Mouse (Mus musculus): ENCODE measurements around the gene Fbxo47. TPM values are rescaled to one million over a fixed set of nuclear protein-coding genes. Genes with fewer than 3 reads are reported as not detected.

Fbxo47 gene
- polyA plus RNA-seq, 1 experiment from 2014 or later: 0.55 TPM

DNA sequence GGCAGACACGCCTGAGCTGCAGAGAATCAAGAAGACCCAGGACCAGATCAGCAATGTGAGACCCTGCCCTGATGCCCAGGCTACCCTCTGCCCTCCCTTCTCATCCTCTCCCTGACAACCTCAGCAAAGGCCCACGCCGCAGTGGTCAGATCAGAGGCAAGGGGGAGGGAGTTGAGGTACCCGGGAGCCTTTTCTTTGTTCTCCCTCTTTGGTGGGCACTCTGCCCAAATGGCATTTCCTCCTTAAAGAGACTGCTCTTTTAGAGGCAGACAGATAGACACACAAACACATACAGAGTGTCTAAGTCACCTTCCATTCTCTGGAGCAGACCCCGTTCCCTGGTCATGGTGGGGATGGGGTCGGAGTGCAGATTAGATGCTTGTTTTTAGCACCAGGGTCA, 59.1 kb downstream of the Fbxo47 start:
- no peak overlapping the region for H3K4me3 ChIP-seq
- WGBS: 74% methylated on average over 6 of the region's 6 CpGs
- peaks cover 46% of the 10 kb centered on the region for H3K4me1 ChIP-seq
- no peaks in the 10 kb centered on the region for H3K9me3 ChIP-seq
- H3K27me3 ChIP-seq (ENCODE audit: insufficient read depth, poor library complexity, severe bottlenecking): no peaks in the 10 kb centered on the region
- no peak for DNase-seq (ENCODE audit: low spot score)
- H3K36me3 ChIP-seq: peaks cover 84% of the 10 kb centered on the region
- H3K27ac ChIP-seq: no peak overlapping the region

DNA sequence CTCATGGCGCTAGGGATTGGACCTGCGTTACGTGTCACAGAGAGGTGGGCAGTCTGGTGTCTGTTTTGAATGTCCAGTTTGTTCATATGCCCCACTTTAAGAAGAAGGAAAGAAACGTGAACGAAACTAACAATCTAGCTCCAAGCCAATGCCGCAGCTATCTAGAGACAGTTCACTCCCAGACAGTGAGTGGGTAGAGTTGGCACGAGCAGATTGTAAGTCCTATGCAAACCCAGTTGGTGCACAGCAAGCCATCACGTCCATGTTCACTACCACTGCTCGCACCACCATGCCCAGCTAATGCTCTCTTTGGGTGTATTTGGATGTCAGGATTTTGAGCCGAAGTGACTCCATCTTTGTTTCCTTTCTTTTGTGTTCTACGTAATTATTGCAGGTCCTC, 59.8 kb downstream of the Fbxo47 start:
- peaks cover 79% of the 10 kb centered on the region for H3K36me3 ChIP-seq
- H3K4me1 ChIP-seq: peaks cover 53% of the 10 kb centered on the region
- no peaks in the 10 kb centered on the region for H3K27me3 ChIP-seq (ENCODE audit: insufficient read depth, poor library complexity, severe bottlenecking)
- 94% methylated on average over 11 of the region's 11 CpGs for whole genome bisulfite sequencing
- H3K9me3 ChIP-seq: no peaks in the 10 kb centered on the region
- no peak overlapping the region for H3K27ac ChIP-seq
- no peak overlapping the region for H3K4me3 ChIP-seq
- DNase-seq (ENCODE audit: low spot score): no peak

DNA sequence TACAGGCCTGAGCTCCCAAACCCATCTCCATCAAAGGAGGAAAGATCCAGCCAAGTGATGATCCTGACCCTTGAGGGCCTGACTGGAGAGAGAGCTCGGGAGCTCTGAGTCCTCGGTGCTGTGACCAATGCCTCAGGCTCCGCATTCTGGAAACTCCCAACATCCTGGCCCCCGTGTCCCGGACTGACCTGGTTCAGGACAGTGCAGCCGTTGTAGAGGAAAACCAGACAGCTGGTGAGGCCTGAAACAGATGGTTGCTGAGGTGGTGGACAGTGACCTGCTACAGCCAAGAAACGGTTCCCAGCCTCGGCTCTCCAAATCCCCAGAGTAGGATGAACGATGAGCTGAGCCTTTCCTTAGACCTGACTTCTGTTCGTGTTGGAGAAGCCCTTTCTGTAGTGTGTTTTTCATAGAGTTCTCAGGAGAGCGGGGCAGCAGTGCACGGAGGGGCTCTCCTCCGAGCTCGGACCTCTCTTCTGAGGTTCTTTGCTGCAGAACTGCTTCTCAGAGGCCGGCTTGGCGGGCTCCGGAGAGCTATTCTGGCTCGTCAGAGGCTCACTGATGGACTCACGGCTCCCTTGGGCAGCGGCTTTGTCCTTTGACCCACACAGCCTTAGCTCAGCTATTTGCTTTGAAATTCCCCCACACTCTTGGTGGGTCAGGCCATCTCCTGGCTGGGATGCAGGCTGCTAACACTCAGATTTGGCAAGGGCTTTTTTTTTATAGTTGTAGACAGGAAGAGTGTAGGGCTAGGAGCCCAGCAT, 60.9 kb downstream of the Fbxo47 start:
- H3K4me3 ChIP-seq: no peak overlapping the region
- H3K9me3 ChIP-seq: no peaks in the 10 kb centered on the region
- H3K27ac ChIP-seq: peak overlapping the region; percentile 59; the same call in 1 of the 2 replicates
- DNase-seq (ENCODE audit: low spot score): no peak
- peaks cover 68% of the 10 kb centered on the region for H3K36me3 ChIP-seq
- no peaks in the 10 kb centered on the region for H3K27me3 ChIP-seq (ENCODE audit: insufficient read depth, poor library complexity, severe bottlenecking)
- WGBS: 73% methylated on average over 20 of the region's 20 CpGs
- H3K4me1 ChIP-seq: peaks cover 64% of the 10 kb centered on the region

DNA sequence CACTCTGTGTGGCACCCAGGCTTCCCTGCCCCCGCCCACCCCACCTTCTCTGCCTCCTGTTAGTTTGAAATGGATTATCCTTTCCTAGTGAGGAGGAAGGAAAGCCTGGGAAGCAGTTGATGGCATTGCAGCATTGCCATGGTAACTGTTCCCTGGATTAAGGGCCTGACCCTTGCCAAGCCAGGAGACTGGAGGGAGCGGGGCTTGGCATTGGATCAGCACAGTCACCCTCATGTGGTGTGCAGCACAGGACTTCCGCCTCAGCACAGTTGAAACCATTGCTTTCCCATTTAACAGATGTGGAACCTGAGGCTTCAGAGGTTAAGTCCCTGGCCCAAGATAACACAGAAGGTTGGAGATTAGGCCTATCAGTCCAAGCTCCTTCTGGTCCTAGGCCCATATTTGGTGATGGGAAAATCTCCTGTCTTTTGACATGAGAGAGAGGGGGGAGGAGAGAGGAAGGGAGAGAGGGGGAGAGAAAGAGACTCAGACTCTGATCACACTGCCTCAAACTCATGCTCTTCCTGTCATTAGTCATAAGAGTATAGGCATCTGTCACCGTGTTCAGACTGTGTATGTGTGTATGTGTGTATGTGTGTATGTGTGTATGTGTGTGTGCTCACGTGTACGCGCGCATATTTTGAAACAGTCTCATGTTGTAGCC, 62.4 kb downstream of the Fbxo47 start:
- DNase-seq (ENCODE audit: low spot score): no peak
- Histone ChIP-seq H3K9me3 (no peaks in the 10 kb centered on the region), H3K27me3 (ENCODE audit: insufficient read depth, poor library complexity, severe bottlenecking) (no peaks in the 10 kb centered on the region), H3K4me3 (no peak overlapping the region; the same call in 1 of the 2 replicates), H3K4me1 (peaks cover 67% of the 10 kb centered on the region), H3K36me3 (peaks cover 60% of the 10 kb centered on the region), H3K27ac (peak overlapping the region; percentile 59)
- 93% methylated on average over 8 of the region's 8 CpGs for WGBS

DNA sequence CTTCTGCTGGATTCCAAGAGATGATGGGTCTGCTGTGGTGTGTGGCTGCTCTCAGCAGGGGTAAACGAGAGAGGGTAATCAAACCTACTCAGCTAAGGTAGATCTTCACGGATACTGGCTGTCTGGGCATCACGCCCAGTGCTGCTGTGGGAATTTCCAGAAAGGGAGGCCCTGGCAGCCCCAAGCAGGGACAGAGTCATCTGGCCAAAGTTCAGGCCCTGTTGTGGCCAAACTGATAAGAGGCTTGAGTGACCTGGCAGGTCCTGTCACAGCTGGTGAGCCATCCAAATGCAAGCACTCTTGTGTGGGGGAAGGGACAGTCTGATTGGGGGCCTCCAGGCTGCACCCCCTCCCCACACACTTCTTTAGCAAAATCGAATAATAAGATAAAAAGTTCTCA, 63.1 kb downstream of the Fbxo47 start:
- H3K4me1 ChIP-seq: peaks cover 69% of the 10 kb centered on the region
- peak overlapping the region; percentile 59; the same call in 1 of the 2 replicates for H3K27ac ChIP-seq
- WGBS: 27% methylated on average over 4 of the region's 4 CpGs
- H3K9me3 ChIP-seq: no peaks in the 10 kb centered on the region
- H3K27me3 ChIP-seq (ENCODE audit: insufficient read depth, poor library complexity, severe bottlenecking): no peaks in the 10 kb centered on the region
- H3K4me3 ChIP-seq: no peak overlapping the region
- DNase-seq (ENCODE audit: low spot score): no peak
- peaks cover 59% of the 10 kb centered on the region for H3K36me3 ChIP-seq

DNA sequence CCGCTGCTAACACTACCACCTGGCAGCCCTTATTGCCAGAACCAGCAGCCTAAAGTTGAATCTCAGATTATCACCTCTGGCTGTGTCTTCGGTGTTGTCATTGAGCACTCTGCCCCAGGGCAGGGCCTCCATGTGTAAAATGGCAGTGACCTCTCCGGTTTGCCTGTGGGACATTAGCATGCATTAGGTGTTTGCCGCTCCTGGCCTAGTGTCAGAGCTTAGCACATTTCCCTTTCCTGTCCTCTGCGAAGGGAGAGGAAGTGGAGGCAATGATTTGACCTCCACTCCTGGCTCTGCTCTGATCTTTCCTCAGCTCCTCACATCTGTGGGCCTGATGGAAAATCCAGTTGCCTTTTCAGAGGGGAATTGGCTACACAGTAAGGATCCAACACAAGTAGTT, 64.0 kb downstream of the Fbxo47 start:
- H3K36me3 ChIP-seq: peaks cover 58% of the 10 kb centered on the region

DNA sequence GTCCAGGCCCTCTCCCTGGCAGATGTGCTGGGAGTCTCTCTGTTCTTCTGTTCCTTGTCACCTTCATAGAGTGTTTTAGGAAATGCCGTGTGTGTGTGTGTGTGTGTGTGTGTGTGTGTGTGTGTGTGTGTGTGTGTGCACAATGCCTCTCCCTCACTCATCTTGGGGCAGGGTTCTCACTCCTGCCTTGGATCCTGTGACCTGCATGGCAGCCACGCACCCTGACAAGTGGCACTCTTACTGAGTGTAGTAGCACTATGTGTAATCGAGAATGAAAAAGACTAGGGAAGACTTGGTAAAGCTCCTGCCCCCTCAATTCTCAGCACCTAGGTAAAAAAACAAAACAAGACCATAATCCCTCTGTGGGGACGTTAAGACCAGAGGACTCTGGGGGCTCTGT, 64.9 kb downstream of the Fbxo47 start:
- WGBS: 49% methylated on average over 4 of the region's 4 CpGs
- Histone ChIP-seq H3K9me3 (no peaks in the 10 kb centered on the region), H3K4me3 (no peak overlapping the region), H3K36me3 (peaks cover 58% of the 10 kb centered on the region), H3K4me1 (peaks cover 87% of the 10 kb centered on the region), H3K27me3 (ENCODE audit: insufficient read depth, poor library complexity, severe bottlenecking) (no peaks in the 10 kb centered on the region), H3K27ac (peak overlapping the region; percentile 89)
- DNase-seq (ENCODE audit: low spot score): no peak

More for the DNA sequence above, 64.0 kb downstream of the Fbxo47 start:
- WGBS: 65% methylated on average over 5 of the region's 5 CpGs
- Histone ChIP-seq H3K4me1 (peaks cover 78% of the 10 kb centered on the region), H3K9me3 (no peaks in the 10 kb centered on the region), H3K4me3 (no peak overlapping the region), H3K27me3 (ENCODE audit: insufficient read depth, poor library complexity, severe bottlenecking) (no peaks in the 10 kb centered on the region), H3K27ac (no peak overlapping the region; the same call in 1 of the 2 replicates)
- DNase-seq (ENCODE audit: low spot score): no peak

DNA sequence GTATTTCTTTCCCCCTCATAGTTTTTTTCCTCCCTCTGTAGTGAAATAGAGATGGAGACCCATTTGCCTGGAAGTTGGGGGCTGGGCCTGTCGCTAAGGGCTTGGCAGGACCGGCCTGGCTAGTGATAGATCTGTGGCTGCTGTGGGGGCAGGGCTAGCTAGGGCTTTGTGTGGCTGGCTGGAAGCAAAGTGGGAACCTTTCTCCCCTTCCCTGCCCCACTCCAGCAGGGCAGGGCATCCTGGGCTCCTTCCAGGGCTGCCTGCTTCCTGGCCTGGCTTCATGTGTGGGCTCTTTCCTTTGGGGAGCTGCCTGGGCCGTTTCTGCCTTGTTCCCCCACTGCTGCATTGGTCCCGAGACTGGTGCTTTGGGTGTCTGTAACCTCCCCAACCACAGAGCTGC, 65.4 kb downstream of the Fbxo47 start:
- Histone ChIP-seq H3K4me3 (no peak overlapping the region), H3K4me1 (peaks cover 92% of the 10 kb centered on the region), H3K9me3 (no peaks in the 10 kb centered on the region), H3K36me3 (peaks cover 59% of the 10 kb centered on the region), H3K27me3 (ENCODE audit: insufficient read depth, poor library complexity, severe bottlenecking) (no peaks in the 10 kb centered on the region), H3K27ac (peak overlapping the region; percentile 89)
- DNase-seq (ENCODE audit: low spot score): no peak
- WGBS: 15% methylated on average over 4 of the region's 4 CpGs

DNA sequence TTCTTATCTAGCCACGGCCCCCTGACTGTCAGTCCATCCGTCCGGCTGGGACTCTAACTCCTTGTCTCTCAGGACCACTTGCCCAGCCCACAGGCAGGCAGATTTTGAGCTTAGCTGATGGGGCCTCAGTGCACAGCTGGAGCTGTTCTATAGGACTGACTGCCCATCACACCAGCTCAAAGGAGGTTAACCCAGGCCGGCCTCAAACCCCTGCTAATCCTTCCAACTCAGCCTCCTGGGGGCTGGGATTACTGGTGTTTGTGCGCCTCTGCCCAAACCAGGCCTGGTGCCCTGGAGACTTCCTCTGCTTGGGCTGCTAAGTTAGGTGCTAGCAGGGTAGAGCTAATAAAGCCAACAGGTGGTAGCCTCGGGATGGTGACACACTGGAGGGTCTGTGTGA, 66.0 kb downstream of the Fbxo47 start:
- WGBS: 36% methylated on average over 6 of the region's 6 CpGs
- Histone ChIP-seq H3K36me3 (peaks cover 61% of the 10 kb centered on the region), H3K4me1 (peaks cover 94% of the 10 kb centered on the region), H3K4me3 (no peak overlapping the region), H3K9me3 (no peaks in the 10 kb centered on the region), H3K27me3 (ENCODE audit: insufficient read depth, poor library complexity, severe bottlenecking) (no peaks in the 10 kb centered on the region), H3K27ac (peak overlapping the region; percentile 89)
- DNase-seq (ENCODE audit: low spot score): no peak

DNA sequence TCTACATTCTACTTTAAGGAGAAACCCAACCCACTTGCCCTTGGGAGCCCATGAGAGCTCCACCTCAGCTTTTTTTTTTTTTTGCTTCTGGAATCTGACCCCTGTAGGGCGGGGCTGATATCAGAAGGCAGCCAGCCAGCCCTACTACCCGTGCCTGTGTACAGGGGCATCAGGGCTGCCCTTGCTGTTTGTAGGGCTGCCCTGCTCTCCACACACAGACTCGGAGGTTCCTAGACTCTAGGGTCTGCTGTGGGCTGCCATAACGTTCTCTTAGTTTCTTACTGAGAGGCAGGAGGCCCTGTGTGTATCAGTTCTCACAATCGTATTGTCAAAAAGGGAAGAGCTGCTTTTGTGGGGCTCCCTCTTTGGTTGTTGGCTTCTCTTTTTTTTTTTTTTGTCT, 66.6 kb downstream of the Fbxo47 start:
- Histone ChIP-seq H3K27me3 (ENCODE audit: insufficient read depth, poor library complexity, severe bottlenecking) (no peaks in the 10 kb centered on the region), H3K27ac (peak overlapping the region; percentile 89), H3K36me3 (peaks cover 58% of the 10 kb centered on the region), H3K4me1 (peaks cover 94% of the 10 kb centered on the region), H3K4me3 (no peak overlapping the region), H3K9me3 (no peaks in the 10 kb centered on the region)
- 33% methylated on average over 5 of the region's 5 CpGs for WGBS
- no peak for DNase-seq (ENCODE audit: low spot score)

DNA sequence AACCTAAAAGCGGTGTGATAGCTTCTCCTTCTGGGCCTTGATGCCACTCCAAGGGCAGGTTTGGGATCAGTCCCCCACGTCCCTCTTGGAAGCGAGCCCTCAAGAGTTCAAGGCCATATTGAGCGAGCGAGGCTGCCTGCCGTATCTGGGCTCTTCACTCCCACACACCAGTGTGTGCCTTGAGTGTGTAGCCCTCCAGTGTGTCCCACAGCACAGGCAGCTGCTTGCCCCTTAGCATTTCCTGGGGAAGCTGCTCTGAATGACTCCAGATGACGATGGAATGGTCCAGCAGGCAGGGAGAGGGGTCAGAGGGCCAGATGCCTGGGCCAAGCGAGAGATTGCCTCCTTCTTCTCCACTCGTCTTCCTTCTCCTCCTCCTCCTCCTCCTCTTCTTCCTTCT, 67.0 kb downstream of the Fbxo47 start:
- H3K4me1 ChIP-seq: peaks cover 99% of the 10 kb centered on the region
- H3K27ac ChIP-seq: peak overlapping the region; percentile 89
- no peaks in the 10 kb centered on the region for H3K27me3 ChIP-seq (ENCODE audit: insufficient read depth, poor library complexity, severe bottlenecking)
- 47% methylated on average over 9 of the region's 9 CpGs for WGBS
- no peak overlapping the region for H3K4me3 ChIP-seq
- peaks cover 58% of the 10 kb centered on the region for H3K36me3 ChIP-seq
- DNase-seq (ENCODE audit: low spot score): no peak
- H3K9me3 ChIP-seq: no peaks in the 10 kb centered on the region

DNA sequence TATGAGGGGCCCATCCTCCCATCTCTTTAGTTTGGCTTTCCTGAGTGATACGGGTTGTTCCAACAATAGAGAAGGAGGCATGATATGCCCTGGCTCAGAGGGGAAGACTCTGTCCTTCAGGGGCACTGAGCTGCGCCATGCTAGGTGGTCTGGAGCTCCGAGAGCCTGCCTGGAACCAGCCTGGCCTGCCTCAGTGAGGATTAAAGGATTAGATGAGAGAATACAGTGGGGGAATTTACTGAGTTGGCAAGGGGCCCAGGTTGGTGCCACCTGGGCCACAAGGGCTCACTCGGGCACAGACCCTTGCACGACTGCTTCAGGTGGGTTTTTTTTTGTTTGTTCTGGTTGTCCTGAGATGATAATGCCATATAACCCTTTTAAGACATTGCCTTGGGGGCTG, 67.8 kb downstream of the Fbxo47 start:
- H3K4me3 ChIP-seq: no peak overlapping the region
- no peak overlapping the region for H3K27ac ChIP-seq
- H3K4me1 ChIP-seq: peaks cover 99% of the 10 kb centered on the region
- no peaks in the 10 kb centered on the region for H3K9me3 ChIP-seq
- no peak for DNase-seq (ENCODE audit: low spot score)
- H3K27me3 ChIP-seq (ENCODE audit: insufficient read depth, poor library complexity, severe bottlenecking): no peaks in the 10 kb centered on the region
- H3K36me3 ChIP-seq: peaks cover 53% of the 10 kb centered on the region
- 80% methylated on average over 5 of the region's 5 CpGs for WGBS

DNA sequence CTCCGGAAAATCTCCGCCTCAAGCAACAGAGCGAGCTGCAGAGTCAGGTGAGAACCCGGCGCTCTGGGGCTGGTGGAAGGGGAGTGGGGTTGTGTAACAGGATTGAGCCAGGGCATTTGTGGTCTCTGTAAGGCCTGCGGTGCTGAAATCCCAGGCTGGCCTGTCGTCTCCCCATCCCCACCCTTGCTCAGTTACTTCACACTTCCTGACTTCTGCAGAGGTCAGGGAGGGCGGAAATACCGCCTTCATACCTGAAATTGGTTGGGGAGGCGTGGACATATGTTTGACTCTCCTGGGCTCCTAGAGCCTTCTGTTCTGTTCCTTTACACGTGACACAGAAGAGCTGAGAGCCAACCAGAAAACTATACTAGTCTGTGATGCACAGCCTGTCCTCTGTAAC, 68.2 kb downstream of the Fbxo47 start:
- DNase-seq (ENCODE audit: low spot score): no peak
- Histone ChIP-seq H3K9me3 (no peaks in the 10 kb centered on the region), H3K4me3 (no peak overlapping the region), H3K36me3 (peaks cover 49% of the 10 kb centered on the region), H3K4me1 (peaks cover 99% of the 10 kb centered on the region), H3K27me3 (ENCODE audit: insufficient read depth, poor library complexity, severe bottlenecking) (no peaks in the 10 kb centered on the region), H3K27ac (peak overlapping the region; percentile 45)
- WGBS: 75% methylated on average over 11 of the region's 11 CpGs
